Mouse (Mus musculus) midbrain, embryonic 13.5 days (tissue): ENCODE data around the gene Ly6g6e. TPM values are rescaled to one million over a fixed set of nuclear protein-coding genes. Genes with fewer than 3 reads are reported as not detected.
"Not testable (repeated sequence)": the region's sequence is repeated elsewhere in the genome, so short reads cannot be mapped to it uniquely, and the experiment has no call there.

Source experiments
- ATAC-seq: fragments of 200-750 bp; cut with Nextera tagmentation; 2 replicates; pipeline ENCODE4 v1.8.0; 2017; ENCODE audit warnings: mild to moderate bottlenecking, moderate TSS enrichment, moderate library complexity
- H3K27ac ChIP-seq: fragments of 300-500 bp; sonication (generic); 2 replicates; pipeline ENCODE4 v1.5.1; 2015; ENCODE audit warnings: inconsistent platforms, mild to moderate bottlenecking, moderate library complexity
- H3K27me3 ChIP-seq: fragments of 300-500 bp; sonication (generic); 2 replicates; pipeline ENCODE4 v1.6.1; 2015; ENCODE audit warnings: mild to moderate bottlenecking, inconsistent platforms
- H3K36me3 ChIP-seq: fragments of 300-500 bp; sonication (generic); 2 replicates; pipeline ENCODE4 v1.6.1; 2015; ENCODE audit warnings: mild to moderate bottlenecking, inconsistent platforms
- H3K4me1 ChIP-seq: fragments of 300-500 bp; sonication (generic); replicated peaks from 2 replicates; pipeline ENCODE4 v1.6.1; 2015; ENCODE audit warnings: inconsistent platforms
- H3K4me2 ChIP-seq: fragments of 300-500 bp; sonication (generic); replicated peaks from 2 replicates; pipeline ENCODE4 v1.6.1; 2015; ENCODE audit warnings: moderate library complexity, mild to moderate bottlenecking, inconsistent platforms
- H3K4me3 ChIP-seq: fragments of 300-500 bp; sonication (generic); replicated peaks from 2 replicates; pipeline ENCODE4 v1.5.1; 2015; ENCODE audit warnings: mild to moderate bottlenecking, inconsistent platforms
- H3K9ac ChIP-seq: fragments of 300-500 bp; sonication (generic); replicated peaks from 2 replicates; pipeline ENCODE4 v1.6.1; 2015; ENCODE audit warnings: mild to moderate bottlenecking, inconsistent platforms
- H3K9me3 ChIP-seq: fragments of 300-500 bp; sonication (generic); 2 replicates; pipeline ENCODE4 v1.6.1; 2016; ENCODE audit warnings: mild to moderate bottlenecking, inconsistent platforms
- WGBS: fragments of 180-500 bp; shearing (Covaris S2); methylation state at CpG from one replicate; pipeline ENCODE4 v1.1.7; 2015; 5-methylcytosine and 5-hydroxymethylcytosine counted together
- polyA plus RNA-seq: library from polyadenylated mRNA; unstranded; fragments of >200 nt; fragmentation: Nextera tagmentation; extraction: Ambion mirVana; gene quantifications from 2 replicates; pipeline ENCODE4 v1.2.1, GENCODE M21; 2015

Gene Ly6g6e
- polyA plus RNA-seq = 0.18 and 0.32 TPM in 2 replicates

- Histone ChIP-seq H3K4me2 (peak within 1 kb of the TSS; percentile 46), H3K4me3 (peak within 1 kb of the TSS; percentile 21), H3K36me3 (no peaks in the 10 kb centered on the region), H3K4me1 (peaks cover 20% of the 10 kb centered on the region), H3K27me3 (no peaks in the 10 kb centered on the region), H3K9ac (peak within 1 kb of the TSS; percentile 37; the same call in 1 of the 2 replicates), H3K9me3 (no peaks in the 10 kb centered on the region), H3K27ac (no peak within 1 kb of the TSS)
- WGBS = 42% methylated on average over 10 of the region's 10 CpGs
- ATAC-seq = 0 out of 2 replicates have a peak, but pooled peaks have one; percentile 45
Observed at GRCm38 (mm10) chr17:35076507-35077176, at the start of gene Ly6g6e. Gene Ly6g6e (plus strand): TSS chr17:35076902.

GRCm38 (mm10) chr17:35027277-35028068 is 49.2 kb upstream of the Ly6g6e start, which contains the start of gene Sapcd1:
Gene Sapcd1 (minus strand): TSS chr17:35028016.
- WGBS = 24% methylated on average over 13 of the region's 13 CpGs
- Histone ChIP-seq H3K4me1 (peaks cover 32% of the 10 kb centered on the region), H3K9ac (peak within 1 kb of the TSS; percentile 12; the same call in 1 of the 2 replicates), H3K4me2 (peak within 1 kb of the TSS; percentile 11; the same call in 1 of the 2 replicates), H3K27ac (peak within 1 kb of the TSS; percentile 73), H3K9me3 (no peaks in the 10 kb centered on the region), H3K36me3 (no peaks in the 10 kb centered on the region), H3K27me3 (no peaks in the 10 kb centered on the region), H3K4me3 (no peak within 1 kb of the TSS)
- ATAC-seq = peak; percentile 75

- H3K9ac ChIP-seq = no peak overlapping the region
Observed at GRCm38 (mm10) chr17:35028315-35028714, 48.4 kb upstream of the Ly6g6e start.

GRCm38 (mm10) chr17:35029691-35030532 is 46.8 kb upstream of the Ly6g6e start:
- no peak for ATAC-seq
- H3K4me3 ChIP-seq = no peak overlapping the region
- no peaks in the 10 kb centered on the region for H3K27me3 ChIP-seq
- H3K27ac ChIP-seq = no peak overlapping the region
- no peaks in the 10 kb centered on the region for H3K9me3 ChIP-seq
- peaks cover 32% of the 10 kb centered on the region for H3K4me1 ChIP-seq
- H3K9ac ChIP-seq = peak overlapping the region; percentile 42; the same call in 1 of the 2 replicates
- 29% methylated on average over 19 of the region's 19 CpGs for WGBS
- no peaks in the 10 kb centered on the region for H3K36me3 ChIP-seq
- peak overlapping the region; percentile 39 for H3K4me2 ChIP-seq

More at GRCm38 (mm10) chr17:35028315-35028714, 48.4 kb upstream of the Ly6g6e start:
- WGBS = 73% methylated on average over 2 of the region's 2 CpGs
- Histone ChIP-seq H3K4me1 (peaks cover 32% of the 10 kb centered on the region), H3K4me2 (no peak overlapping the region), H3K36me3 (no peaks in the 10 kb centered on the region), H3K27me3 (no peaks in the 10 kb centered on the region), H3K9me3 (no peaks in the 10 kb centered on the region), H3K27ac (no peak overlapping the region), H3K4me3 (no peak overlapping the region)
- no peak for ATAC-seq

- Histone ChIP-seq H3K27me3 (no peaks in the 10 kb centered on the region), H3K9ac (no peak overlapping the region), H3K4me2 (no peak overlapping the region), H3K4me3 (no peak overlapping the region), H3K27ac (no peak overlapping the region), H3K9me3 (no peaks in the 10 kb centered on the region), H3K36me3 (no peaks in the 10 kb centered on the region), H3K4me1 (peaks cover 26% of the 10 kb centered on the region)
- ATAC-seq = no peak
- WGBS = 89% methylated on average over 11 of the region's 11 CpGs
Observed at GRCm38 (mm10) chr17:35031272-35031671, 45.4 kb upstream of the Ly6g6e start.

GRCm38 (mm10) chr17:35031880-35032279 is 44.8 kb upstream of the Ly6g6e start:
- ATAC-seq = no peak
- no peak overlapping the region for H3K9ac ChIP-seq
- no peaks in the 10 kb centered on the region for H3K27me3 ChIP-seq
- peaks cover 24% of the 10 kb centered on the region for H3K4me1 ChIP-seq
- 92% methylated on average over 7 of the region's 7 CpGs for WGBS
- H3K4me3 ChIP-seq = no peak overlapping the region
- H3K36me3 ChIP-seq = no peaks in the 10 kb centered on the region
- H3K9me3 ChIP-seq = no peaks in the 10 kb centered on the region
- H3K27ac ChIP-seq = no peak overlapping the region
- no peak overlapping the region for H3K4me2 ChIP-seq

GRCm38 (mm10) chr17:35032323-35032870 is 44.3 kb upstream of the Ly6g6e start:
- Histone ChIP-seq H3K4me2 (no peak overlapping the region), H3K27me3 (no peaks in the 10 kb centered on the region), H3K36me3 (no peaks in the 10 kb centered on the region), H3K4me3 (no peak overlapping the region), H3K27ac (no peak overlapping the region), H3K4me1 (peaks cover 21% of the 10 kb centered on the region), H3K9me3 (no peaks in the 10 kb centered on the region), H3K9ac (no peak overlapping the region)
- no peak for ATAC-seq
- 74% methylated on average over 8 of the region's 8 CpGs for WGBS

GRCm38 (mm10) chr17:35033703-35034102 is 43.0 kb upstream of the Ly6g6e start:
- H3K9ac ChIP-seq, ATAC-seq, H3K27ac ChIP-seq, H3K27me3 ChIP-seq, H3K36me3 ChIP-seq, H3K4me2 ChIP-seq, H3K4me3 ChIP-seq, H3K9me3 ChIP-seq: not testable (repeated sequence)
- WGBS = 75% methylated on average over 1 of the region's 1 CpGs
- peaks cover 10% of the 10 kb centered on the region for H3K4me1 ChIP-seq

- H3K4me2 ChIP-seq = no peak overlapping the region
- H3K4me1 ChIP-seq = peaks cover 6% of the 10 kb centered on the region
- 82% methylated on average over 6 of the region's 6 CpGs for WGBS
- no peak overlapping the region for H3K4me3 ChIP-seq
- H3K27ac ChIP-seq = no peak overlapping the region
- no peaks in the 10 kb centered on the region for H3K9me3 ChIP-seq
- no peak overlapping the region for H3K9ac ChIP-seq
- ATAC-seq = no peak
- no peaks in the 10 kb centered on the region for H3K27me3 ChIP-seq
- no peaks in the 10 kb centered on the region for H3K36me3 ChIP-seq
Observed at GRCm38 (mm10) chr17:35034896-35035295, 41.8 kb upstream of the Ly6g6e start.

GRCm38 (mm10) chr17:35039121-35039873 is 37.4 kb upstream of the Ly6g6e start:
- no peaks in the 10 kb centered on the region for H3K4me1 ChIP-seq
- no peak overlapping the region for H3K4me3 ChIP-seq
- no peaks in the 10 kb centered on the region for H3K36me3 ChIP-seq
- ATAC-seq = no peak
- H3K9ac ChIP-seq = no peak overlapping the region
- no peak overlapping the region for H3K4me2 ChIP-seq
- H3K27ac ChIP-seq = no peak overlapping the region
- H3K9me3 ChIP-seq = no peaks in the 10 kb centered on the region
- no peaks in the 10 kb centered on the region for H3K27me3 ChIP-seq
- WGBS = 88% methylated on average over 11 of the region's 11 CpGs

GRCm38 (mm10) chr17:35043794-35044193 is 32.9 kb upstream of the Ly6g6e start:
- WGBS = 92% methylated on average over 4 of the region's 4 CpGs
- Histone ChIP-seq H3K4me2 (no peak overlapping the region), H3K36me3 (no peaks in the 10 kb centered on the region), H3K4me1 (peaks cover 27% of the 10 kb centered on the region), H3K9ac (no peak overlapping the region), H3K4me3 (no peak overlapping the region), H3K27ac (no peak overlapping the region), H3K27me3 (no peaks in the 10 kb centered on the region), H3K9me3 (no peaks in the 10 kb centered on the region)
- ATAC-seq = no peak
